Mouse (Mus musculus) heart, embryonic 14.5 days (tissue): Measurements from ENCODE around the gene Pakap. TPM values are rescaled to one million over a fixed set of nuclear protein-coding genes. Genes with fewer than 3 reads are reported as not detected.

Experiments used
- ATAC-seq: fragments of 200-750 bp; cut with Nextera tagmentation; 2 replicates; pipeline ENCODE4 v1.8.0; 2017; ENCODE audit warnings: low read depth, moderate TSS enrichment; ENCODE audit not compliant: insufficient number of reproducible peaks, insufficient read depth, low FRiP score
- H3K27ac ChIP-seq, 2 experiments: fragments of 200-500 bp in 1 of 2; fragments of 300-500 bp in 1 of 2; sonication (generic) in 1 of 2; replicated peaks in 1 of 2; 2 replicates each; pipeline ENCODE4 v1.5.1; 2012 to 2014; ENCODE audit warnings: low read depth in 2 of 2, low read length in 2 of 2, control low read depth in 1 of 2, mild to moderate bottlenecking in 1 of 2, mixed read lengths in 1 of 2; ENCODE audit not compliant: control insufficient read depth in 1 of 2, insufficient read depth in 1 of 2
- H3K27me3 ChIP-seq: fragments of 300-500 bp; sonication (generic); 2 replicates; pipeline ENCODE4 v1.6.1; 2014; ENCODE audit warnings: mild to moderate bottlenecking, low read length, control low read depth; ENCODE audit not compliant: control insufficient read depth, insufficient read depth
- H3K36me3 ChIP-seq: fragments of 300-500 bp; sonication (generic); 2 replicates; pipeline ENCODE4 v1.6.1; 2014; ENCODE audit warnings: mild to moderate bottlenecking, control low read depth, low read length, mixed read lengths; ENCODE audit not compliant: control insufficient read depth, insufficient read depth
- H3K4me1 ChIP-seq, 2 experiments: fragments of 200-500 bp in 1 of 2; fragments of 300-500 bp in 1 of 2; sonication (generic) in 1 of 2; 2 replicates each; pipeline ENCODE4 v1.6.1; 2012 to 2014; ENCODE audit warnings: low read length in 2 of 2, control low read depth in 1 of 2, mixed read lengths in 1 of 2; ENCODE audit not compliant: control insufficient read depth in 2 of 2, insufficient read depth in 2 of 2
- H3K4me2 ChIP-seq: fragments of 300-500 bp; sonication (generic); 2 replicates; pipeline ENCODE4 v1.6.1; 2014; ENCODE audit warnings: mild to moderate bottlenecking, low read length
- H3K4me3 ChIP-seq, 2 experiments: fragments of 200-500 bp in 1 of 2; fragments of 300-500 bp in 1 of 2; sonication (generic) in 1 of 2; 2 replicates each; pipeline ENCODE4 v1.5.1; 2012 to 2014; ENCODE audit warnings: low read length in 2 of 2, mild to moderate bottlenecking in 2 of 2, control low read depth in 1 of 2, low read depth in 1 of 2, moderate library complexity in 1 of 2; ENCODE audit not compliant: control insufficient read depth in 1 of 2, insufficient read depth in 1 of 2
- H3K9ac ChIP-seq: fragments of 300-500 bp; sonication (generic); 2 replicates; pipeline ENCODE4 v1.6.1; 2014; ENCODE audit warnings: mild to moderate bottlenecking, low read length
- H3K9me3 ChIP-seq: fragments of 300-500 bp; sonication (generic); 2 replicates; pipeline ENCODE4 v1.6.1; 2016; ENCODE audit warnings: low read length, control low read depth; ENCODE audit not compliant: control insufficient read depth
- WGBS: fragments of 180-500 bp; shearing (Covaris S2); extraction: QIAGEN DNeasy Blood & Tissue Kit; methylation state at CpG from one replicate; pipeline ENCODE4 v1.1.7; 2014; 5-methylcytosine and 5-hydroxymethylcytosine counted together
- polyA plus RNA-seq: library from polyadenylated mRNA; unstranded; fragments of >200 nt; fragmentation: Nextera tagmentation; extraction: Ambion mirVana; gene quantifications from 2 replicates; pipeline ENCODE4 v1.2.1, GENCODE M21; 2014

Gene Pakap
- polyA plus RNA-seq, 1 experiment from 2014 or later, result 59.6 TPM

DNA sequence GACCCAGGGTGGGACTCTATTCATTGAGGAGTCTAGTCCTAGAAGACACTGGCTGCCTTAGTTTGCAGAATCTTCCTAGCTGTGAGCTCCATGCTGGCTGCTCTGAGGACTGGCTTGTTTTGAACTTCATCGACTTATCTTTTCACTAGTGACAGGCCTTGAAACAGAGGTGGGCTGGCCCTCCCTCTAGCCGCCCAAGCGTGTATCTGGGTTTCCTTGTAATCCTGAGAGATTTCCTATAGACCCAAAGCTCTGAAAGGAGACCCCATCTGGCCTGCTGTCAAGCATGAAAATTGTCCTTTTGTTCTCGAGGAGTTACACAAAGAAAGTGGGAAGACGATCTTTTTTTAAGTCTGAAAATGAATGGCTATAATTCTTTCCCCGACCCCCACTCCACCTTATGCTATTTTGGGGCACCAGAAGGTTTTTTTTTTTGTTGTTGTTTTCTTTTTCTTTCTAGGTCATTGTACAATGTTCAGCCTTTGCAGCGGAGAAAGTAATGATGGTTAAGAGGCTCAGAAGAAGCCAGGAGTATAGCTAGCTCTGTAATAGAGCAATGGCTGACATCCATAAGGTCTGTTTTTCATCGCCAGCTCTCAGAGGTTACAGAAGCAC lies 256.8 kb downstream of the Pakap start:
- H3K4me1 ChIP-seq, result peaks cover 28 to 59% of the 10 kb centered on the region in 2 experiments
- H3K27ac ChIP-seq, result peak overlapping the region; percentile 25 to 41; a peak in 2 of 4 replicates
- H3K36me3 ChIP-seq, result peaks cover 9% of the 10 kb centered on the region; the same call in 1 of the 2 replicates
- no peak overlapping the region for H3K9ac ChIP-seq
- no peaks in the 10 kb centered on the region for H3K27me3 ChIP-seq
- no peak for ATAC-seq
- no peak overlapping the region for H3K4me2 ChIP-seq
- H3K4me3 ChIP-seq, result no peak overlapping the region
- no peaks in the 10 kb centered on the region for H3K9me3 ChIP-seq
- WGBS, result 41% methylated on average over 8 of the region's 8 CpGs

DNA sequence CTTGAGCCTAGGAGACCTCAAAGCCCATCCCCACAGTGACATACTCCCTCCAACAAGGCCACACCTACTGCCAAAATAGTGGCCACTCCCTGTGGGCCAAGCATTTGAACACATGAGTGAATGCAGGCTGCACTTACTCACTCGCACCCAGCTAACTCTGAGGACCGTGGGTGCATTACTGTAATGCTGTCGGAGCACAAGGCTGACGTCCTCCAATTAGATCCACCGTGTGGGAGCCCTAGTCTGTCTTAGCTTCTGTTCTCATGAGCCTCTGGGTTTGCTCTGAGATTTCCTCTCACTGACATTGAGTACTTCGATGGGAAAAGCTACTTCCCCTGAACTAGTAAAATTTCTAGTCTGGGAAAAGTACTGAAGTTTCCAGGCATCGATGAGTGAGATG lies 258.3 kb downstream of the Pakap start:
- H3K36me3 ChIP-seq, result 0 out of 2 replicates have a peak, but pooled peaks cover 5% of the 10 kb centered on the region
- H3K9ac ChIP-seq, result no peak overlapping the region
- H3K4me2 ChIP-seq, result no peak overlapping the region
- WGBS, result 75% methylated on average over 7 of the region's 7 CpGs
- H3K27ac ChIP-seq, result no peak overlapping the region
- no peak overlapping the region for H3K4me3 ChIP-seq
- peaks cover 29 to 62% of the 10 kb centered on the region in 2 experiments for H3K4me1 ChIP-seq
- H3K9me3 ChIP-seq, result no peaks in the 10 kb centered on the region
- no peaks in the 10 kb centered on the region for H3K27me3 ChIP-seq
- ATAC-seq, result no peak

DNA sequence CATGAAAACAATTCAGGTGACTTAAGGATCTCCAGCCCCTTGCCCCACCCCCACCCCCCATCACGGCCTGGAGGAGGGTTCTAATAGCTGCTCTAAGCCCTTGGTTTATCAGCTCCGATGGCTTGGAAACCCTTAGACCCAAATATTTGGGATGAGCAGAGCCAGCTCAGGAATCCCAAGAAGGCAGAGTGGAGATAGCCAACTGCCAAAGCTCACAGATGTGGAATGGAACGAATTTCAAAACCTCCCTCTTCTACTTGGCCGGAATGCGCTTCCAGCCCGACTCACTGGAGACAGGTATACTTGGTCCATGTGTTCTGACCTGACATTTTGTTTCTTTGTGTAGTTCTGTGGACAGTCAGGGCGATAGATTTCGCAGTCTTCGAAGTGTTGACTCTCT lies 261.2 kb downstream of the Pakap start:
- H3K27me3 ChIP-seq, result no peaks in the 10 kb centered on the region
- H3K36me3 ChIP-seq, result 0 out of 2 replicates have a peak, but pooled peaks cover 5% of the 10 kb centered on the region
- no peaks in the 10 kb centered on the region for H3K9me3 ChIP-seq
- ATAC-seq, result no peak
- no peak overlapping the region for H3K9ac ChIP-seq
- H3K4me2 ChIP-seq, result no peak overlapping the region
- peak overlapping the region in 1 of 2 experiments; percentile 9; a peak in 1 of 4 replicates for H3K27ac ChIP-seq
- WGBS, result 43% methylated on average over 9 of the region's 9 CpGs
- H3K4me3 ChIP-seq, result no peak overlapping the region
- H3K4me1 ChIP-seq, result peaks cover 35 to 69% of the 10 kb centered on the region in 2 experiments

DNA sequence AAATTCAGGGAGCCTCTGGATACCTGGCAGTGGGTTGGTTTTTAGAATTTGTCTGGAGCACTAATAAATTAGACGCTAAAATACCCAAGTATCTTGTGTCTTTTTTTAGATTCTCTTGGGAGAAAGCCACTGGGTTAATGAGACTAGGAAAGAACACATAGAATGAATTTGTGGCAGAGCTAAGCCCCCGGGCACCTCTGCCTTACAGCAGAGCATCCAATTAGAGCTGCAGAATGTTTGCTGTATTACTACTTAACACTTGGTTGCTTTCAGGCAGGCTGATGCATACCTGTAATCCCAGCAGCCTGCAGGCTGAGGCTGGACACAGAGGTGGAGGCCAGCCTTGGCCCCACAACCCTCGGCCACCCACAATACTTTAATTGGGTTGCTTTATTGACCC lies 261.8 kb downstream of the Pakap start:
- Histone ChIP-seq H3K27me3 (no peaks in the 10 kb centered on the region), H3K9me3 (no peaks in the 10 kb centered on the region), H3K4me3 (no peak overlapping the region), H3K27ac (no peak overlapping the region; a peak in 1 of 4 replicates), H3K4me1 (peaks cover 34 to 69% of the 10 kb centered on the region in 2 experiments), H3K4me2 (no peak overlapping the region), H3K9ac (no peak overlapping the region), H3K36me3 (0 out of 2 replicates have a peak, but pooled peaks cover 5% of the 10 kb centered on the region)
- no peak for ATAC-seq
- WGBS, result 60% methylated on average over 3 of the region's 3 CpGs

DNA sequence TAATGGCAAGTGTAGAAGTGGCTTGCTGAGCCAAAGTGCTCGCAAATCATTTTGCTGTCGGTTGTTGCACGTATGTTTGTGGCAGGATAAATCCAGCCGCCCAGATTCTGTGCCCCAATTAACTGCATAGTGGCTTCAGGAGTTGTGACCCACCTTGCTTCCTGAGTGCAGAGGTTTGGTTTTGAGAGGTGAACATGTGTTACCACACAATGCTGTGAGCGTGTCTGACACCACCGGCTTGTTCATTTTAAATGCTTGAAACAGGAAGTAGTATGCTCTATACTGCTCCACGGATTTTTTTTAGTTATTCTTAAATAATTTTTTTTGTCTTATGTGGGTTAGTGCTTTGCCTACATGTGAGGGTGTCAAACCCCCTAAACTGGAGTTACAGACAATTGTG lies 264.3 kb downstream of the Pakap start:
- H3K4me2 ChIP-seq, result no peak overlapping the region
- H3K27ac ChIP-seq, result peak overlapping the region in 1 of 2 experiments; percentile 53; a peak in 1 of 4 replicates
- no peak for ATAC-seq
- no peaks in the 10 kb centered on the region for H3K36me3 ChIP-seq
- H3K9me3 ChIP-seq, result no peaks in the 10 kb centered on the region
- H3K4me1 ChIP-seq, result peaks cover 36 to 72% of the 10 kb centered on the region in 2 experiments
- H3K9ac ChIP-seq, result no peak overlapping the region; the same call in 1 of the 2 replicates
- no peak overlapping the region for H3K4me3 ChIP-seq
- no peaks in the 10 kb centered on the region for H3K27me3 ChIP-seq
- WGBS, result 60% methylated on average over 7 of the region's 7 CpGs

DNA sequence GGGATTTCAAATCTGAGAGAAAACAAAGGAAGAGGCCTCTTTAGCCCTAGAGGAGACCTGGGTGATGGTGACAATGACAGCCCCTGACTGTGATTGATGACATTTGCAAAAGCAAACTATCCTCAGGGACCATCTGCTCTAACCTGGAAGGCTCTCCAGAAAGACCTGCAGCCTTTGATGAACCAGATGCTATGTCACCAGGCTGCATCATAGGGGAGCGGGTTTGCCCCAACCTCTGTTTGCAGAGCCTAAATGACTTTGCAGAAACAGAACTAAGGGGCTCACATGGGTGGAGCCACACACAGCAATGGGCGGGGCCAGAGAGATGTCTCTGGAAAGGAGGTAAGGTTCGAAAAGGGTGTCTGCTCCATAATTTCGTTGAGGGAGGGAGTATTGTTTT lies 265.1 kb downstream of the Pakap start:
- WGBS, result 71% methylated on average over 4 of the region's 4 CpGs
- H3K9ac ChIP-seq, result no peak overlapping the region

DNA sequence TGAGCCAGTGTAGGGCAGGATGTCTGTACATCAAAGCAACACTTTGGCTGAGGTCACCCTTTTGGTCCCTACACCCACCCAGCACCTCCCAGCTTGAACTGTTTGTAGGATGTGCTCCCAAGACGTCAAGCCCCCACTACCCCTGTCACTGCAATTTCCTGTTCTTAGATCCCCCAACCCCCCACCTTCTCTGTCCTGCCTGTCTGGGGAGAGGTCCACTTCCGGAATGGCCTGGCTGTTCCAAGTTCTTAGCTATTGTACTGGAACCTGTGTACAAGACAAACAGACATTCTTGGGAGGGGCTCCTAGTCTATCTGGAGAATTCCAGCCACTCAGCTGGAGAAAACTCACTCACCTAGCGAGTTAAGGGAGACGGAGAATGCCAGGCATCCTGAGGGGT lies 266.2 kb downstream of the Pakap start:
- H3K4me1 ChIP-seq, result peaks cover 31 to 64% of the 10 kb centered on the region in 2 experiments
- H3K27me3 ChIP-seq, result no peaks in the 10 kb centered on the region
- H3K36me3 ChIP-seq, result no peaks in the 10 kb centered on the region
- WGBS, result 28% methylated on average over 4 of the region's 4 CpGs
- no peak for ATAC-seq
- 0 out of 4 replicates have a peak overlapping the region, but pooled peaks of 1 of the 2 experiments have one; percentile 31 for H3K27ac ChIP-seq
- no peaks in the 10 kb centered on the region for H3K9me3 ChIP-seq
- no peak overlapping the region for H3K4me3 ChIP-seq
- no peak overlapping the region for H3K9ac ChIP-seq
- H3K4me2 ChIP-seq, result no peak overlapping the region

More for the DNA sequence above, 265.1 kb downstream of the Pakap start:
- H3K4me2 ChIP-seq, result no peak overlapping the region
- no peak overlapping the region for H3K4me3 ChIP-seq
- H3K27ac ChIP-seq, result peak overlapping the region in 1 of 2 experiments; percentile 53; a peak in 1 of 4 replicates
- peaks cover 36 to 72% of the 10 kb centered on the region in 2 experiments for H3K4me1 ChIP-seq
- no peaks in the 10 kb centered on the region for H3K9me3 ChIP-seq
- no peaks in the 10 kb centered on the region for H3K36me3 ChIP-seq
- no peaks in the 10 kb centered on the region for H3K27me3 ChIP-seq
- no peak for ATAC-seq
